Mouse (Mus musculus) brain, adult 2 months (tissue): ENCODE measurements at regions not wholly inside any gene's neighbourhood (a gene's known extent, or its start where the extent isn't known, plus 50 kb on each side); places are given as distances from the start of the nearest gene placed in this dataset.
A peak's percentile ranks its signal among the peaks of the same experiment; 100 is the strongest.

Source experiments
- DNase-seq: peaks from one replicate; pipeline ENCODE4 v3.0.0; 2011; ENCODE audit warnings: low read depth, low spot score

- DNase-seq, result no peak
Measured at GRCm38 (mm10) chr16:87295727-87296126, 58.3 kb upstream of the N6amt1 start.

GRCm38 (mm10) chr16:87292826-87293225 is 61.2 kb upstream of the N6amt1 start:
- DNase-seq, result no peak

GRCm38 (mm10) chr16:87291716-87292115 is 62.3 kb upstream of the N6amt1 start:
- DNase-seq, result no peak

- DNase-seq, result no peak
Measured at GRCm38 (mm10) chr16:87285639-87286038, 68.3 kb upstream of the N6amt1 start.

GRCm38 (mm10) chr16:87284835-87285510 is 69.0 kb upstream of the N6amt1 start:
- DNase-seq, result peak; percentile 25

- DNase-seq, result no peak
Measured at GRCm38 (mm10) chr16:87278518-87278917, 75.5 kb upstream of the N6amt1 start.

GRCm38 (mm10) chr16:87272363-87272762 is 81.6 kb upstream of the N6amt1 start:
- no peak for DNase-seq

- DNase-seq, result no peak
Measured at GRCm38 (mm10) chr16:87267954-87268804, 85.8 kb upstream of the N6amt1 start.

- DNase-seq, result no peak
Measured at GRCm38 (mm10) chr16:87267517-87267916, 86.5 kb upstream of the N6amt1 start.

- peak; percentile 74 for DNase-seq
Measured at GRCm38 (mm10) chr16:87263571-87263970, 90.4 kb upstream of the N6amt1 start.

- peak; percentile 51 for DNase-seq
Measured at GRCm38 (mm10) chr16:87263041-87263440, 90.9 kb upstream of the N6amt1 start.

- DNase-seq, result no peak
Measured at GRCm38 (mm10) chr16:87262497-87262896, 91.5 kb upstream of the N6amt1 start.

GRCm38 (mm10) chr16:87261527-87261926 is 92.5 kb upstream of the N6amt1 start:
- peak; percentile 82 for DNase-seq

- no peak for DNase-seq
Measured at GRCm38 (mm10) chr16:87254736-87255135, 99.2 kb upstream of the N6amt1 start.

- DNase-seq, result no peak
Measured at GRCm38 (mm10) chr16:87250531-87250930, 103.5 kb upstream of the N6amt1 start.

GRCm38 (mm10) chr16:87249903-87250302 is 104.1 kb upstream of the N6amt1 start:
- DNase-seq, result peak; percentile 66

- DNase-seq, result peak; percentile 78
Measured at GRCm38 (mm10) chr16:87248501-87249030, 105.4 kb upstream of the N6amt1 start.

GRCm38 (mm10) chr16:87245933-87246791 is 107.8 kb upstream of the N6amt1 start:
- DNase-seq, result peak; percentile 65

- no peak for DNase-seq
Measured at GRCm38 (mm10) chr16:87245441-87245840, 108.5 kb upstream of the N6amt1 start.

- DNase-seq, result no peak
Measured at GRCm38 (mm10) chr16:87242027-87242426, 112.0 kb upstream of the N6amt1 start.

- peak; percentile 26 for DNase-seq
Measured at GRCm38 (mm10) chr16:87239105-87239504, 114.9 kb upstream of the N6amt1 start.

- DNase-seq, result no peak
Measured at GRCm38 (mm10) chr16:87234199-87234598, 119.8 kb upstream of the N6amt1 start.
